8 mouse cellular contexts compared by ENCODE assay signal in the genomic region with DNA sequence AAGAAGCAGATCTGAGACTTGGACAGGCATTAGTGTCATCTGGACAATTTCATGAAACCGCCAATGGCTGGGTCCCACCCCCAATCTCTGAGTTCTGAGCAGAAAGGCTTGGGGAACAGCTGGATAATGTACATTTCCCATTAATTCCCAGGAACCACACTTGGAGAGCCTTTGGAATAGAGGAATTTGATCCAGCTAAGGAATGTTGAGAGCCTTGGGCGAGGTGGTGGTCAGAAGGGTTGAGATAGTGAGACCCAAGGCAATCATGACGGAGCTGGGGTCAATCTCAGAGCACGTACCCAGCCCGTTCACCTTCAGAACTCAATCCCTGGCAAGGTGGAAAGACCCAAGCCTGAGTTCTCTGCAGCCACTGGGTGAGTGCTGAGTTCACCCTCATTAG. TPM values are rescaled to one million over a fixed set of nuclear protein-coding genes. Genes with fewer than 3 reads are reported as not detected.
DNase-seq lines count a peak whose midpoint lies in the region; ATAC-seq lines count a peak whose summit lies in the region.

No protein-coding gene starts in this region.

- H3K4me3 ChIP-seq in kidney, embryonic 15.5 days (replicated peaks): peak overlapping the region; percentile 91; the same call in 1 of the 2 replicates
- peak overlapping the region; percentile 77; the same call in 1 of the 2 replicates for H3K4me3 ChIP-seq in embryonic facial prominence, embryonic 13.5 days
- H3K4me3 ChIP-seq in intestine, embryonic 14.5 days (ENCODE audit: low read depth, low read length): peak overlapping the region; percentile 89; the same call in 1 of the 2 replicates
- no peak overlapping the region for H3K4me3 ChIP-seq in midbrain, embryonic 16.5 days (ENCODE audit: low read depth, low read length)

- no peak for DNase-seq in kidney, postnatal 25 days
- DNase-seq in intestine, embryonic 14.5 days (ENCODE audit: low spot score): no peak
- no peak for DNase-seq in left cerebral cortex, postnatal 36 days (ENCODE audit: low spot score in 2 of 2)
- DNase-seq in cerebellum, postnatal 14 days: no peak
- DNase-seq in frontal cortex, postnatal 36 days (ENCODE audit: low spot score in 2 of 2): no peak

- peak overlapping the region; percentile 73 for H3K4me2 ChIP-seq in kidney, embryonic 15.5 days
- peak overlapping the region; percentile 74; the same call in 1 of the 2 replicates for H3K4me2 ChIP-seq in embryonic facial prominence, embryonic 13.5 days
- peak overlapping the region; percentile 66 for H3K4me2 ChIP-seq in intestine, embryonic 14.5 days (ENCODE audit: low read length)
- H3K4me2 ChIP-seq in midbrain, embryonic 16.5 days (ENCODE audit: low read length): no peak overlapping the region; the same call in 1 of the 2 replicates

- WGBS in kidney, embryonic 15.5 days: 82% methylated on average over 5 of the region's 5 CpGs
- WGBS in embryonic facial prominence, embryonic 13.5 days: 88% methylated on average over 5 of the region's 5 CpGs
- 74% methylated on average over 5 of the region's 5 CpGs for WGBS in intestine, embryonic 14.5 days
- 90% methylated on average over 5 of the region's 5 CpGs for WGBS in midbrain, embryonic 16.5 days

- peaks cover 18% of the 10 kb centered on the region for H3K4me1 ChIP-seq in kidney, embryonic 15.5 days
- peaks cover 16% of the 10 kb centered on the region for H3K4me1 ChIP-seq in embryonic facial prominence, embryonic 13.5 days
- peaks cover 11% of the 10 kb centered on the region for H3K4me1 ChIP-seq in intestine, embryonic 14.5 days (replicated peaks; ENCODE audit: control insufficient read depth, insufficient read depth, low read length)
- peaks cover 18% of the 10 kb centered on the region for H3K4me1 ChIP-seq in midbrain, embryonic 16.5 days (ENCODE audit: control insufficient read depth, insufficient read depth, low read length)

- H3K9ac ChIP-seq in kidney, embryonic 15.5 days: peak overlapping the region; percentile 88
- peak overlapping the region; percentile 90; the same call in 1 of the 2 replicates for H3K9ac ChIP-seq in embryonic facial prominence, embryonic 13.5 days
- H3K9ac ChIP-seq in intestine, embryonic 14.5 days (ENCODE audit: low read length): no peak overlapping the region; the same call in 1 of the 2 replicates
- H3K9ac ChIP-seq in midbrain, embryonic 16.5 days (ENCODE audit: low read depth, low read length): peak overlapping the region; percentile 88

- no peaks in the 10 kb centered on the region for H3K9me3 ChIP-seq in kidney, embryonic 15.5 days (replicated peaks)
- H3K9me3 ChIP-seq in embryonic facial prominence, embryonic 13.5 days: no peaks in the 10 kb centered on the region
- no peaks in the 10 kb centered on the region for H3K9me3 ChIP-seq in intestine, embryonic 14.5 days (ENCODE audit: control insufficient read depth, low read length)
- no peaks in the 10 kb centered on the region for H3K9me3 ChIP-seq in midbrain, embryonic 16.5 days (replicated peaks; ENCODE audit: control insufficient read depth, low read length, poor library complexity, severe bottlenecking)

- ATAC-seq in kidney, embryonic 15.5 days (replicated peaks; ENCODE audit: low FRiP score): no peak
- no peak for ATAC-seq in embryonic facial prominence, embryonic 13.5 days (ENCODE audit: insufficient number of reproducible peaks, insufficient read depth, low FRiP score, low TSS enrichment, low read depth)
- ATAC-seq in intestine, embryonic 14.5 days (replicated peaks; ENCODE audit: low FRiP score, low TSS enrichment, low read depth): no peak
- no peak for ATAC-seq in midbrain, embryonic 16.5 days

- H3K27ac ChIP-seq in kidney, embryonic 15.5 days: peak overlapping the region; percentile 95; the same call in 1 of the 2 replicates
- H3K27ac ChIP-seq in embryonic facial prominence, embryonic 13.5 days: peak overlapping the region; percentile 92
- H3K27ac ChIP-seq in intestine, embryonic 14.5 days (ENCODE audit: low read depth): peak overlapping the region; percentile 88; the same call in 1 of the 2 replicates
- H3K27ac ChIP-seq in midbrain, embryonic 16.5 days (ENCODE audit: low read length): no peak overlapping the region

- no peaks in the 10 kb centered on the region for H3K27me3 ChIP-seq in kidney, embryonic 15.5 days
- H3K27me3 ChIP-seq in embryonic facial prominence, embryonic 13.5 days: no peaks in the 10 kb centered on the region
- H3K27me3 ChIP-seq in intestine, embryonic 14.5 days (replicated peaks; ENCODE audit: control insufficient read depth, insufficient read depth, low read length): no peaks in the 10 kb centered on the region
- H3K27me3 ChIP-seq in midbrain, embryonic 16.5 days (ENCODE audit: control insufficient read depth, insufficient read depth, low read depth, low read length): no peaks in the 10 kb centered on the region

- intact Hi-C loops in left cerebral cortex, postnatal 36 days (cut with DNase I): no loop called here

- H3K36me3 ChIP-seq in kidney, embryonic 15.5 days: peaks cover 7% of the 10 kb centered on the region
- peaks cover 12% of the 10 kb centered on the region for H3K36me3 ChIP-seq in embryonic facial prominence, embryonic 13.5 days
- peaks cover 11% of the 10 kb centered on the region for H3K36me3 ChIP-seq in intestine, embryonic 14.5 days (ENCODE audit: control insufficient read depth, insufficient read depth, low read length)
- H3K36me3 ChIP-seq in midbrain, embryonic 16.5 days (ENCODE audit: control insufficient read depth, insufficient read depth, low read length): peaks cover 2% of the 10 kb centered on the region; the same call in 1 of the 2 replicates

RNA-seq across cellular contexts. Expression of a gene that starts 0.7 kb away (rescaled TPM):
- polyA plus RNA-seq in kidney, embryonic 15.5 days (2015; fragmentation: Nextera tagmentation; extraction: Ambion mirVana): 75.2 and 78.8 TPM in 2 replicates
- 74.6 and 82.1 TPM in 2 replicates for polyA plus RNA-seq in embryonic facial prominence, embryonic 13.5 days (2015; fragmentation: Nextera tagmentation; extraction: Ambion mirVana)
- polyA plus RNA-seq in intestine, embryonic 14.5 days (2014; fragmentation: Nextera tagmentation; extraction: Ambion mirVana): 67.0 and 76.6 TPM in 2 replicates
- polyA plus RNA-seq in midbrain, embryonic 16.5 days (2015; fragmentation: Nextera tagmentation; extraction: Ambion mirVana): 102 and 104 TPM in 2 replicates
- total RNA-seq in left cerebral cortex, postnatal 36 days (2021): 10 to 100 TPM; 27.6 to 32.0 TPM

RNA-seq across cellular contexts. Expression of a gene that starts 16.0 kb away (rescaled TPM):
- 15.7 and 16.5 TPM in 2 replicates for polyA plus RNA-seq in kidney, embryonic 15.5 days (2015; fragmentation: Nextera tagmentation; extraction: Ambion mirVana)
- polyA plus RNA-seq in embryonic facial prominence, embryonic 13.5 days (2015; fragmentation: Nextera tagmentation; extraction: Ambion mirVana): 10.2 and 10.7 TPM in 2 replicates
- polyA plus RNA-seq in intestine, embryonic 14.5 days (2014; fragmentation: Nextera tagmentation; extraction: Ambion mirVana): 10.9 and 12.6 TPM in 2 replicates
- polyA plus RNA-seq in midbrain, embryonic 16.5 days (2015; fragmentation: Nextera tagmentation; extraction: Ambion mirVana): 3.0 and 3.5 TPM in 2 replicates
- 1 to 10 TPM in 1 of 2 experiments, under 1 TPM in 1; 0.86 to 1.4 TPM for total RNA-seq in left cerebral cortex, postnatal 36 days (2021)
